15 mouse cellular contexts compared by ENCODE assay signal in genomic region chr9:109167316-109167715, GRCm38 (mm10).
A peak's percentile ranks its signal among the peaks of the same experiment; 100 is the strongest.
DNase-seq lines count a peak whose midpoint lies in the region.
"Had no signal": no experiment of that assay in that cellular context is flagged by ENCODE, and none has a peak within 500 bp of the region (broad histone marks: within the 10 kb centered on the region; RNA-seq: fewer than 3 reads in every experiment).

No protein-coding gene starts in this region.

- peak; percentile 71 for DNase-seq in heart, adult 11 months
- no peak for DNase-seq in heart, adult 9 months (ENCODE audit: low spot score in 2 of 2)
- peak; percentile 23 for DNase-seq in testis, postnatal 14 days (ENCODE audit: low spot score)
- no peak for DNase-seq in testis, postnatal 10 days (ENCODE audit: low spot score)
- peak; percentile 13 for DNase-seq in R1 (ENCODE audit: low read depth, low spot score)
- DNase-seq in ovary, postnatal 14 days (ENCODE audit: low spot score): no peak
- DNase-seq in right cerebral cortex, postnatal 4 days: no peak
- DNase-seq: adrenal gland, adult 8-10 months; adrenal gland, postnatal 14 days; adrenal gland, postnatal 36 days; cerebellum, adult 11-12 months; cerebellum, adult 2 months; cerebellum, adult 9-10 months; cerebellum, postnatal 25 days; forebrain, postnatal 0 days had no signal

Comparison
In these comparisons a context has a peak if more than half of its experiments do, and no peak if none do; other contexts are left out.
1. DNase-seq: peak in heart, adult 11 months (single experiment), testis, postnatal 14 days (single experiment) and R1 (single experiment); none in heart, adult 9 months (0 of 2), testis, postnatal 10 days (single experiment), ovary, postnatal 14 days (single experiment) and right cerebral cortex, postnatal 4 days (single experiment).